Mouse (Mus musculus) cerebellum, adult 2 months (tissue): ENCODE results near the gene Med31. TPM values are rescaled to one million over a fixed set of nuclear protein-coding genes. Genes with fewer than 3 reads are reported as not detected.

Experiments
- DNase-seq, 2 experiments: peaks; one replicate each; pipeline ENCODE4 v3.0.0; 2021
- H3K27ac ChIP-seq: fragments of 200-500 bp; 2 replicates; pipeline ENCODE4 v1.5.1; 2012; ENCODE audit warnings: low read length, control low read depth, inconsistent platforms; ENCODE audit not compliant: insufficient read depth
- H3K27me3 ChIP-seq: fragments of 200-500 bp; 2 replicates; pipeline ENCODE4 v1.6.1; 2012; ENCODE audit warnings: inconsistent platforms, mild to moderate bottlenecking, low read length, moderate library complexity; ENCODE audit not compliant: control insufficient read depth, insufficient read depth
- H3K4me1 ChIP-seq: fragments of 200-500 bp; 2 replicates; pipeline ENCODE4 v1.6.1; 2011; ENCODE audit warnings: low read length; ENCODE audit not compliant: control insufficient read depth, insufficient read depth
- H3K4me3 ChIP-seq: fragments of 200-500 bp; replicated peaks from 2 replicates; pipeline ENCODE3; 2011; ENCODE audit warnings: mild to moderate bottlenecking, low read depth, low read length, control low read depth; ENCODE audit not compliant: insufficient read depth
- CTCF ChIP-seq: fragments of 200-500 bp; IDR thresholded peaks from 2 replicates; pipeline ENCODE4 v1.5.1; 2011; ENCODE audit warnings: low read depth, mild to moderate bottlenecking, control low read depth, low read length, moderate library complexity, borderline replicate concordance; ENCODE audit not compliant: insufficient read depth
- POLR2A ChIP-seq: fragments of 200-500 bp; IDR thresholded peaks from 2 replicates; pipeline ENCODE4 v1.6.1; 2011; ENCODE audit warnings: low read length, control low read depth, borderline replicate concordance; ENCODE audit not compliant: insufficient read depth
- WGBS: fragments of 180-500 bp; shearing (Covaris S2); methylation state at CpG from one replicate; pipeline ENCODE4 v1.1.7; 2018; 5-methylcytosine and 5-hydroxymethylcytosine counted together
- polyA plus RNA-seq: library from polyadenylated mRNA; depleted of rRNA; stranded (reverse); fragments of >200 nt; gene quantifications from 2 replicates; pipeline ENCODE4 v1.2.3, GENCODE M21; 2012; rRNA removed

Gene Med31
- polyA plus RNA-seq = 28.5 and 31.7 TPM in 2 replicates

DNA sequence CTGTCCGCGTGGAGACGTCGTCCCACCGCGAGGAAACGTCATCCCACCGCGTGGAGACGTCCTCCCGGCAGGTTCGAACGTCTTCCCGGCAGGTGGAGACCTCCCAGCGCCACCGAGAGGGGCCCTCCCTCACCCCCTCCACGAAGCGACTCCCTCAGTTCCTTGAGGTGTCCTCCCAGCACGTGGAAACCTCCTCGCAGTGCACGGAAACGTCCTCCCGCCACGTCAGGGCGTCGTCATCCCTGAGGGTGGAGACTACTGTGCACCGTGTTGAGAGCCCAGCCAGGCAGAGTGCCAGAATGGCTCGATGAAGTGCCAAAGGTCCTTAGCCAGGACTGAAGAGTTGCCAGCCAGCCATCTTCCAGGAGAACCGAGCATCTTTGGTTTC is at the start of gene Med31:
Gene Med31, minus strand, starts transcription at position 183 of the 388 bp plus-strand sequence.
- no peaks in the 10 kb centered on the region for H3K4me1 ChIP-seq
- TF ChIP-seq POLR2A = peak; percentile 37; the same call in 1 of the 2 replicates
- no peak for TF ChIP-seq CTCF
- DNase-seq = peak; percentile 88
- WGBS = under 1% methylated on average over 29 of the region's 29 CpGs
- no peaks in the 10 kb centered on the region for H3K27me3 ChIP-seq
- peak within 1 kb of the TSS; percentile 39 for H3K27ac ChIP-seq
- H3K4me3 ChIP-seq = peak within 1 kb of the TSS; percentile 84

DNA sequence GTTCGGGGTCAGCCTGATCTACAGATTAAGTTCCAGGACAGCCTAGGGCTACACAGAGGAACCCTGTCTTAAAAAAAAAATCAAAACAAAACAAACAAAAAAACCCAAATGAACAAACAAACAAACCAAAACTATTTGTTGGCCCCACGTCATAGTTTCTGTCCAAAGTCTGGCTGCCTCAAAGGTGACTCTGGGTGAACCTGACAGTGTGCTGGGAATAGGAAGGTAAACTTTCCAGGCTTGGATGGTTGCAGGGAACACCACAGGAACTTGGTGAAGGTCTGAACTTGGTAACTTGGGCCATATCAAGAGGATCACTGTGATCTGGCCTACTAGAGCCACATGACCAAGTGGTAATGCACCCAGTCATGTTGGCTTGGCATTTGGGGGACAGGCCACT is 41.0 kb upstream of the Med31 start:
- H3K4me1 ChIP-seq = no peaks in the 10 kb centered on the region
- no peak overlapping the region for H3K4me3 ChIP-seq
- H3K27me3 ChIP-seq = no peaks in the 10 kb centered on the region
- DNase-seq = no peak
- no peak for TF ChIP-seq CTCF
- TF ChIP-seq POLR2A = no peak
- WGBS = 99% methylated on average over 2 of the region's 2 CpGs
- H3K27ac ChIP-seq = no peak overlapping the region

DNA sequence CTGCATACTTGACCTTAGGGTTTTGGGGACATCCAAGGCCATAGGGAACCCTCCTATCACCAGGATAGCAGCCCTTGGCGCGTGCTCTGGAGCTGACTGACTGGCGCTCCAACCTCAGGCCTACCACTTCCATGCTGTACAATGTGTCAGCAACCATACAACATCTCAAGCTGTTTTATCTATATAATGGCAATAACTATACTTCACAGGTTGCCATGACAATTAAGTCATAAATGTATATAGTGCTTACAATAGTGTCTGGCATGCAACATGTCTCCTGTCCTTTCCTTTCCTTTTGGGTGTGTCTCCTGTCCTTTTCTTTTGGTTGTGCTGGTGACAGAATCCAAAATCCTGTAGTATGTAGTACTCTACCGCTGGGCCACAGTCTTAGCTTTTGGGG is 40.2 kb upstream of the Med31 start:
- no peak overlapping the region for H3K27ac ChIP-seq
- H3K4me1 ChIP-seq = no peaks in the 10 kb centered on the region
- H3K27me3 ChIP-seq = no peaks in the 10 kb centered on the region
- no peak for DNase-seq
- WGBS = 94% methylated on average over 4 of the region's 4 CpGs
- no peak for TF ChIP-seq CTCF
- no peak overlapping the region for H3K4me3 ChIP-seq

DNA sequence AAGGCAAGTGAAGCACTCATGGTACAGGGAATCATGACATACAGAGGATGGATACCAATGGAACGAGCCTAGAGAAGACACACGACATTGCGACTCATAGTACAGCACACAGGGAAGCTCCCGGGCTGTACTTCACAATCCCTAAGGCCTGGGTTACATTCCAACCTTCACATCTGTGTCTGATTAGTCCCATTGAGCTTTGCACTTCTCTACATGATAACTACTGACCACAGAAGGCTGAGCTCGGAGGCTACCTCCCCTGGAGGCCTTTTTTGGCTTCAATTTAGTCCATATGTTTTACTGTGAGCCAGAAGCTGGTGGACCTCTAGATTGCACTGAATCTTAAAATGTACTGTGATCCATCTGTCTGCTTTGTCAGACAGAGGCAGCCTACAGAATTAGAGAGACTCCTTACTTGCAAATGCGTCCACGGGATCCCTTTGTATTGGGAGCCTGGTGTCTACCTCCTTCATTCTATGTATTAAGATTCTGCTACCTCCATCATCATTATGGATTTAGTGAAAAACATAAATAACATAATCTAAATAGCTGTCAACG is 29.9 kb upstream of the Med31 start:
- WGBS = 38% methylated on average over 8 of the region's 8 CpGs
- Histone ChIP-seq H3K27ac (no peak overlapping the region), H3K4me3 (no peak overlapping the region), H3K27me3 (no peaks in the 10 kb centered on the region), H3K4me1 (no peaks in the 10 kb centered on the region)
- no peak for DNase-seq
- TF ChIP-seq POLR2A (no peak), CTCF (no peak)

DNA sequence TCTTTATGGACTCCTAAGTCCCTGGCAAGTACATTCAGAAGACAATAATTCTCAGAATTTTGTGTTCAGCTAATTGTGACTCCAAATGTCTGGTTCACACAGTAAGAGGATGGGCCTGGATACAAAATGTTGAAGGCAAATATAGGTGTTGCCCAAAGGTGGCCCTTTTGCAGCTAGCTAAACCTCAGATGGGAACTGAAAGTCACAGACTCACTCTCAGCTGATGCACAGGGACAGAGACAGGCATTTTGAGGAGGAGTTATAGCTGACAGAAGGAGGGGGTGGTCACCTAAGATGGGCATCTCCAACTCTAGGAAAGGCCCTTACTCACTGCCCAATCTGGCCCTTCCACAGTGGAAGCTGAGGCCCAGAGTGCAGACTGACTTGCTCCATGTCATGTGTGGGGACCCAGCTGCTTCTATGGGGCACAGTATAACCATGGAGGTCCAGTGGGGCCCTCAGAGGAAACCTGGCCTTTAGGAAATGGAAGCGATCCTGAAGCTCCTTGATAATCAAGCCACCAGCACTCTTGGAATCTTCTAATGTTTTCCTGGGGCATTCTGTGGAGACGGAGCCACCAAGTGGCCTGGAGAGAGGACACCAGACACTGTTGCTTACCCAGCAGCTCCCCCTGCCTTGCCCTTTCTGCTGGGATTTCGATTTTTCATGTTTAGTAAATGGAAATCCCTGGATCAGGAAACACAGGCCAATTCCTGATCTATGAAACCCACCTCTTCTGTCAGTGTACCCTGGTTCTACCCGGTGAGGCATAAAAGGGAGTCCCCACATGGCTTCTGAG is 24.9 kb upstream of the Med31 start:
- 67% methylated on average over 4 of the region's 4 CpGs for WGBS
- TF ChIP-seq CTCF (0 out of 2 replicates have a peak, but pooled peaks have one; percentile 23), POLR2A (no peak)
- no peak overlapping the region for H3K27ac ChIP-seq
- H3K27me3 ChIP-seq = no peaks in the 10 kb centered on the region
- no peak for DNase-seq
- no peak overlapping the region for H3K4me3 ChIP-seq
- H3K4me1 ChIP-seq = no peaks in the 10 kb centered on the region

DNA sequence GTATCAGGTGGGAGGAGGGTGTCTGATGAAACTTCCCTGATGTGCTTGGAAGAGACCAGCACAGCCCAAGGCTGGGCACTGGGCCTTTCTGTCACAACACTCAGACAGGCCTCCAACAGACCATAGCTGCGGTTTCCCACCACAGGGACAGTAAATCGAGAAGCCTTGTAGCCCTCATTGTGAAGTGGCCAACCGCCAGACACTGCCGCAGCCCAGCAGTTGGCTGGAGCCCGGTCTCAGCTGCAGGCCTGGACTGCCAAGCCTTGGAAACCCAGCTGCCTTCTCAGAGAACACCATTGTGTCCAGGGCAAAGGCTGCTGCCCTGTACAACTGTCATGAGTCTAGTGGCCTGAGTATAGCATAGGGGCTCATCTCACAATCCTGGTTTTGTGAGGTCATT is 18.6 kb upstream of the Med31 start:
- 37% methylated on average over 5 of the region's 5 CpGs for WGBS
- no peaks in the 10 kb centered on the region for H3K4me1 ChIP-seq
- TF ChIP-seq CTCF = no peak
- DNase-seq = peak in 1 of 2 experiments; percentile 54
- no peak overlapping the region for H3K27ac ChIP-seq
- no peak overlapping the region for H3K4me3 ChIP-seq
- no peaks in the 10 kb centered on the region for H3K27me3 ChIP-seq

DNA sequence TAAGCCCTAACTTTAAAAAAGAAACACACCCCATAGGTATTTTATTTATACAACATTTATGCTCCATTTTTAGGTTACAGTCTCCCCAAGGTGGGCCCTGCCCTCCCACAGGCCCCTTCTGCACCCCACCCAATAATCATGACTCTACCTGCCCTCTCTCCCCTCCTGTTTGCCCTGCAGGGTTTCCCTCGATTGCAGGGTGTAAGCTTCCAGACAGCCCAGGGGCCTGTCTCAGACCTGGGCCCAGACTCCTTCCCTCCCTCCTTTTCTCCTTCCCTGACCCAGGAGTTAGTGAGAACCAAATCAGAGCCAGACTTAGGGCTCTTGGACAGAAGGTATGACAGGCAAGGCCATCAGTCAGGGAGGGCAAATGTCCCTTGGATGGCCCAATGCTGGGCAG is 17.6 kb upstream of the Med31 start:
- H3K27ac ChIP-seq = no peak overlapping the region
- H3K27me3 ChIP-seq = no peaks in the 10 kb centered on the region
- TF ChIP-seq CTCF = no peak
- TF ChIP-seq POLR2A = no peak
- no peak for DNase-seq
- H3K4me3 ChIP-seq = no peak overlapping the region
- no peaks in the 10 kb centered on the region for H3K4me1 ChIP-seq
- WGBS = 30% methylated on average over 1 of the region's 1 CpGs

DNA sequence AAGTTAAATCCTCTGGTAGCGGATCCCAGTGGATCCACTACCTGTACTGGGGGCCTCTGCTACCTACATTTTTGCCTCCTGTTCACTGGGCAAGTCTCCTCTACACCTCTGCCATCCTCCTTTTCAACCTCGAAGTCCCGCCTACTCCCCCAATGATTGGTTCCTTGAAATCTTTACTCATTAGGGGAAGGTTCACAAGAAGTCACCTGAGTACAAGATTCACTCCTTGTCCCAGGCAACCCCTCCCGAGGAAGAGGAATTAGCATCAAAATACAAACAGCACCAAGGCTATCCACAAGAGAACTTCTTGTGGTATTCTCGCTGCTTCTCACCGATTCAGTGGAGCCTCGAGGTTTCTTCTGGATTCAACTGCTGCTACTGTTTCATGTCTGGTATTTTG is 16.7 kb upstream of the Med31 start:
- TF ChIP-seq CTCF (no peak), POLR2A (no peak)
- Histone ChIP-seq H3K4me1 (no peaks in the 10 kb centered on the region), H3K27me3 (no peaks in the 10 kb centered on the region), H3K4me3 (no peak overlapping the region), H3K27ac (no peak overlapping the region)
- DNase-seq = no peak
- WGBS = 94% methylated on average over 7 of the region's 7 CpGs
